Mouse (Mus musculus) WW6 (cell line): Measurements from ENCODE around the gene Notch3.

Source experiments
- DNase-seq: peaks from one replicate; pipeline ENCODE4 v3.0.0-alpha.2; 2013; ENCODE audit warnings: low read depth, low spot score

The Notch3 gene

GRCm38 (mm10) chr17:32092895-32093294, 73.8 kb downstream of the Notch3 start:
- no peak for DNase-seq

GRCm38 (mm10) chr17:32092241-32092619, 74.4 kb downstream of the Notch3 start:
- DNase-seq, result no peak

GRCm38 (mm10) chr17:32091364-32092240, 75.0 kb downstream of the Notch3 start:
- peak; percentile 57 for DNase-seq

- DNase-seq, result no peak
Measured at GRCm38 (mm10) chr17:32091032-32091363, 75.7 kb downstream of the Notch3 start.

- no peak for DNase-seq
Measured at GRCm38 (mm10) chr17:32087069-32087468, 79.6 kb downstream of the Notch3 start.

- DNase-seq, result no peak
Measured at GRCm38 (mm10) chr17:32083351-32083750, 83.3 kb downstream of the Notch3 start.

GRCm38 (mm10) chr17:32075164-32075563, 91.5 kb downstream of the Notch3 start:
- DNase-seq, result peak; percentile 28

GRCm38 (mm10) chr17:32074658-32075057, 92.0 kb downstream of the Notch3 start:
- DNase-seq, result no peak

GRCm38 (mm10) chr17:32073359-32073758, 93.3 kb downstream of the Notch3 start:
- DNase-seq, result peak; percentile 34
